Mouse (Mus musculus): ENCODE results near the gene Vgll3. TPM values are rescaled to one million over a fixed set of nuclear protein-coding genes. Genes with fewer than 3 reads are reported as not detected.
A peak's percentile ranks its signal among the peaks of the same experiment; 100 is the strongest.

The Vgll3 gene
- 1 to 10 TPM; 5.6 to 5.8 TPM for total RNA-seq (2021)
- long read RNA-seq, experiment 1, full-length matches to known transcripts: 1 of 3 reads
- long read RNA-seq, experiment 1, partial matches to known transcripts: 0 of 3 reads
- long read RNA-seq, experiment 1, other reads (novel, unspliced or antisense): 2 of 3 reads
- long read RNA-seq, experiment 2, partial matches to known transcripts: 1 of 5 reads
- long read RNA-seq, experiment 2, other reads (novel, unspliced or antisense): 2 of 5 reads

- DNase-seq: peak; percentile 68 to 70
- intact Hi-C loops (cut with DNase I): no loop called here
These were observed at the start of gene Vgll3 for GRCm38 (mm10) chr16:65814918-65815881. Gene Vgll3 (plus strand): TSS chr16:65815257.

- no peak for DNase-seq
These were observed 49.1 kb upstream of the Vgll3 start for GRCm38 (mm10) chr16:65765976-65766375.

DNA sequence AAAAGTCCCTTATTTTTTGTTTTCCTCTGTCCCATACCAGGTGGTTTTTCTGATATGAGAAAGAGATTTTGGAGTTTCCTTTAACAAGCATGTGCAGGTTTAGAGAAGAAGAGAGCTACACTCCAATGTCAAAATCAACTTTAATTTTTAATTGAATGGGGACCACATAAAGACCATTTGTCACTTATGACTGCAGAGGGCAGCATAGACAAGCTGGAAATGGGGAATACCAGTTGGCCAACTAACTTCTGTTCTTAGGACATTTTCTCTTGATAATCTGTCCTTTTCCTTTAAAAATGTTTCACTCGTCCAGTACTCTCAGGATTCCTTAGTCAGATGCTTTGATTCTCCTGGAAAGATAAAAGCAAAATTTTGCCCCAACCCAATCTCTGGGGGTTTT is 29.1 kb upstream of the Vgll3 start:
- no peak for DNase-seq
- intact Hi-C loops (cut with DNase I): no loop called here

More at GRCm38 (mm10) chr16:65765976-65766375, 49.1 kb upstream of the Vgll3 start:
- intact Hi-C loops (cut with DNase I): no loop called here

- no peak for DNase-seq
- intact Hi-C loops (cut with DNase I): no loop called here
These were observed 1.0 kb downstream of the Vgll3 start for GRCm38 (mm10) chr16:65816059-65816458.

DNA sequence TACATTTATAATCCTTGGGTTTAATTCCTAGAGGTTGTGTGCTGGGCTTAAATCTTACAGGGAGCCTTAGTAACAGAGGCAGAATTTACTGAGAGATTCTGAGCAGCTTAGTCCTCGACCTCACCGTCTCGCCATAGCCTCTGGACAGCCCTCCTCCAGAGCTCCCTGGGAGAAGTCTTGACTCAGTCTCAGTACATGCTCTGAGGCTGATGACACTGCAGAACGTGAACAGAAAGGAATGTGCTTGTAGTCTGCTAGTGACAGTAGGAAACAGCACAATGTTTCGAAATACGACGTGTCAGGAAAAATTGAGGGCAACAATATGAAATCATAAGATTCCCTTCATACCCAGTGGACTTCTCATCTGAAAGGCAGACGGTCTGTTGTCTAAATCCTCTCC is 3.7 kb downstream of the Vgll3 start:
- intact Hi-C loops (cut with DNase I): no loop called here
- no peak for DNase-seq

DNA sequence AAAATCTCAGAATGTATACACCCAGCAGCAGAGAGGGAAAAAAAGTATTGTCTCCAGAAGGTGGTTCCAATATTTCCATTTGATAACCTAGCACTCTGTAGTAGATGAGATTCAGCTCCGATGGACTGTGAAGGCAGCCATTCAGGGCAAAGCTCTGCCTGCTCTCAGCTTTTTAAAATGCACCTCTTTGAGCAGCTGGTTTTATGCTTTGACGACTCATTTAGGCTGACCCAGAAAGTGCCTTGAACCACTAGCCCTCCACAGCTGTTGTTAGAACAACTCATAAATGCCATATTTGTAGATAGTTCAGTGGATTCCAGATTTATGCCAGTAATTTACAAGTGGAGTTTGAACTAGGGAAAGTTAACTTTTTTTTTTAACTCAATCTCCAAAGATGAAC is 5.7 kb downstream of the Vgll3 start:
- intact Hi-C loops (cut with DNase I): no loop called here
- DNase-seq: no peak

DNA sequence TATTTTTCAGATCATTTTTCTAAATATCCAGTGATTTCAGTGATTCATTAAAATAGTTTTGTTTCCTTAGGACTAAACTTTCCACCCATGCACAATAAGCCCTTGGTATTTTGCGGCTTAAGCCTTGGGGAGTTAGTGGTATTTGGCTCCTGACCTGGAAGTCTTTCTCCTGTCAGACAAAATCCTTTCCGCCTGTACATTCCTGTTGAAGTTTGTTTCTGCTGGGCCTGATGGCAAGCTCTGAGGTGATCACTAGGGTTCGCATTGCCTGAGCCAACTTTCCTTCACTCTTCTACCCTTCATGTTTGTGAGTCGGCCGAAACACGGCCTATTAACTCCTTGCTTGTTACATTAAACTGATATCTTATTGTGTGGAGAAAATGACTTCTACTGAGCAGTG is 8.7 kb downstream of the Vgll3 start:
- DNase-seq: no peak

GRCm38 (mm10) chr16:65828141-65828565 is 13.1 kb downstream of the Vgll3 start:
- intact Hi-C loops (cut with DNase I): no loop called here
- peak; percentile 47 to 67 for DNase-seq

More for the DNA sequence above, 8.7 kb downstream of the Vgll3 start:
- intact Hi-C loops (cut with DNase I): no loop called here

DNA sequence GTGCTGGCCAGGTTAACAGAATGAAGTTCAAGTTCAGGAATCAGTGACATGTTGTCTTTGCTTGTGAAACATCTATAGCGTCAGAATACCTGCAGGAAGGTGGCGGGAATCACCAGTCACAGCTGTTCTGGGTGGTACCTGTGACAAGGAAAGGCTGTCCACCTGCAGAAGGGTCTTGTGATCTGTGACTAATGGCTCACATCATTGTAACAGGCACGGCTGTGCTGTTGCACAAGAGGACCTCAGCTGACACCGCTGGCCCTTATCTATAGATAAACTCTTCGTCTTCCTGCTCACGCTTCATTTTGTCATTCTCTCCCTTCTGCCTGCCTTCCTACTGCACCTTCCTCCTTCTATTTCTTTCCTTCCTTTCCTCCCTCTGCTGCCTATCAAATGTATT is 14.0 kb downstream of the Vgll3 start:
- intact Hi-C loops (cut with DNase I): no loop called here
- no peak for DNase-seq

DNA sequence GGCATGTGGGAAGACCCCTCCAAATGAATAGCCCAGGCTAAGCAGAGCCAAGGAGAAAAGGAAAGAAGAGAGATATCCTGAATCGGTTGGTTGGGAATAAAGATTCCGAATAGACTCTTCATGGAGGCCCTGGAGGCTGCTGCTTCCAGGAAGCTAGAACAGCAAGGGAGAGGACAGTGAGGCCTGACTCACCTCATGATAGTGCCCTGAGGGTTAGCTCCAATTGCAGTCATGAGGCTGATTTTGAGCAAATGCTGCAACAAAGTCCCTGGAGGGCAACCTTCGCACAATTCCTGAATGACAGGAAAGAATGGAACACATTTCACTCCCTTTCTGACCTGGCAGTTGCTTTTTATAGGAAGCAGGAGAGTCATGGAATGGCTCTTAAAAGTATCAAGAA is 19.7 kb downstream of the Vgll3 start:
- DNase-seq: no peak
- intact Hi-C loops (cut with DNase I): no loop called here

DNA sequence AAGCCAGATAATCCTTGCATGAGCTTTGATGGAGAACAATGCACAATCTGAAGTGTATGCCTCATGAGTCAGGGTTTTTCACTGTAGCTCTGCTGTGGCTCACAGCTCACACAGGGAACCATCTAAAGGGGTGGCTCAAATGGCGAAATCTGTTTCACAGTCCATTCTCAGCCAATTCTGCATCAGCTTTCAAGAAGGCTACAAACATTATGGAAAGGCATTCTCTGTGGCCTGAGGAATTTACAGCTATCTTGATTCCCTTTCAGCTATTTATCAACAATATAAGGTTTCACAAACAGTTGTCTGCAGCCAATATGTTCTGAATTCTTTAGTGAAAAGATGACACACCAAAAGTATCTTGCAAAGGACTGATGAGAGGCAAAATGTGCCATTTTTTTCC is 35.1 kb downstream of the Vgll3 start:
- intact Hi-C loops (cut with DNase I): no loop called here
- DNase-seq: no peak

DNA sequence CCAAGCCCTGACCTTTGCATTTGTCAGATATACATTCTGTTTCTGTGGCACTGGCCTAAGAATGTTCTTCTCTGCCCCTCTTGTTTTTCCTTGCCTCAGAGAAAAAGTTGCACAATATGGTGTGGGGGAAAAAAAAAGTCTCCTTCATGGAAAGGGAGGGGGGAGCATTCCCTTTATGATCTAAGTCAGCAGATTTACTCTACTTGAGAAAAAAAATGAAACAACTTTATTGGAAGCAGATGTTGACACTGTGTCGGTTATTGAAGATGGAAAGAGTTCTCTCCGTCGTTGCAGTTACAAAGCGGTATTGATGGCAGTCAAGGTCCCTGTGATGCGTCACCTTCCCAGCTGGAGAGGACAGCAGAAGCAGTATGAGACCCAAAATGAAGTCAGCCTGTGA is 49.4 kb downstream of the Vgll3 start:
- intact Hi-C loops (cut with DNase I): no loop called here
- DNase-seq: no peak

- intact Hi-C loops (cut with DNase I): no loop called here
- DNase-seq: no peak
These were observed 52.9 kb downstream of the Vgll3 start for GRCm38 (mm10) chr16:65867927-65868326.

GRCm38 (mm10) chr16:65868933-65869332 is 53.9 kb downstream of the Vgll3 start:
- intact Hi-C loops (cut with DNase I): no loop called here
- no peak for DNase-seq

DNA sequence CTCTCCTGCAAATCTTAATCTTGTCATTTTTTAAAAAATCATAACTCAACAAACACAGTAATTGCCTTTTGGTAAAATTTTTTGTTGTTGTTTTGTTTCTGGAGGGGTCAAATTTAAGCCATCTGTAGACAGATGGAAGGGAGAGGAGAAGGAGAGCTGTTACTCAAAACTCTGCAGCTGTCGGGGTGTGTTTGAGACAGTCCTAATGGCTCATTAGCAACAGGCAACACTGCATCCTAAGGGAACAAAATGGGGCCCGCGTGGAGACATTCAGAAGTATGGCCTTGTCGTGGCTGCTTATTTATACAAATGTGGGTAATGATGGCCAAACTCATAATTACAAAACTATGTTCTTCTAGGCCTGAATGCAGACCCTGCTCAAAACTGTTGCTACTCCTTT is 73.9 kb downstream of the Vgll3 start:
- DNase-seq: no peak
- intact Hi-C loops (cut with DNase I): no loop called here
